Comparison of ENCODE assay signal across 24 mouse cellular contexts in the genomic region with DNA sequence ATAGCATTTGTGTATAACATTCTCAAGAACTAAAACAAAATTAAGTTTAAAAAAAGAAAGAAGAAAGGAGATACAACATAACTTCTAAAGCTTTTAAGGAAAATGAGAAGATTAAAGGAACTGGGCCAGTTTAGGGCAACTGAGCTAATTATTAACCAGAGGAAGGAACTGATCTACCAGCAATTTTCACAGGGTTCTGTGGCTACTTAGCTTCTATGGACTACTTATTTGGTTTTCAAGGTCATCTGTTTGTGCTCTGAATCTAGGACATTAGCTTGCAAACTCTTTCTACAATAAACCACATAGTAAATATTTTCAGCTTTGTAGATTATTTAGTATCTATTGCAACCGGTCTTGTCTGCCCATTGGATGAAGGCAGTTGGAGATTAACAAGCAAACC.
"Had no signal": no experiment of that assay in that cellular context is flagged by ENCODE, and none has a peak within 500 bp of the region (broad histone marks: within the 10 kb centered on the region; RNA-seq: fewer than 3 reads in every experiment).

No protein-coding gene starts in this region.

- H3K4me2 ChIP-seq: forebrain, embryonic 15.5 days; heart, embryonic 11.5 days; heart, embryonic 13.5 days; heart, embryonic 15.5 days; hindbrain, embryonic 13.5 days; hindbrain, embryonic 15.5 days; limb, embryonic 12.5 days; liver, embryonic 13.5 days; liver, embryonic 15.5 days had no signal

- H3K4me3 ChIP-seq: forebrain, embryonic 15.5 days; heart, adult 2 months; heart, embryonic 13.5 days; heart, embryonic 15.5 days; hindbrain, embryonic 13.5 days; hindbrain, embryonic 15.5 days; layer of hippocampus, adult 2 months; left cerebral cortex, adult 2 months; limb, embryonic 10.5 days; limb, embryonic 12.5 days; liver, embryonic 13.5 days; liver, embryonic 15.5 days had no signal

- H3K36me3 ChIP-seq: forebrain, embryonic 15.5 days had no signal

- H3K9ac ChIP-seq: forebrain, embryonic 15.5 days; forebrain, postnatal 0 days; heart, embryonic 13.5 days; heart, embryonic 15.5 days; hindbrain, embryonic 13.5 days; hindbrain, embryonic 15.5 days; limb, embryonic 12.5 days; liver, embryonic 13.5 days; liver, embryonic 15.5 days; liver, postnatal 0 days had no signal

- ATAC-seq: forebrain, embryonic 15.5 days; forebrain, postnatal 0 days; hindbrain, postnatal 0 days; liver, postnatal 0 days had no signal

- H3K27ac ChIP-seq: forebrain, embryonic 15.5 days; heart, adult 2 months; heart, embryonic 13.5 days; heart, embryonic 15.5 days; hindbrain, embryonic 13.5 days; hindbrain, embryonic 15.5 days; hindbrain, postnatal 0 days; layer of hippocampus, adult 2 months; left cerebral cortex, adult 2 months; limb, embryonic 10.5 days; limb, embryonic 12.5 days; liver, embryonic 13.5 days; liver, embryonic 15.5 days had no signal

- H3K27me3 ChIP-seq: forebrain, embryonic 15.5 days; heart, embryonic 13.5 days; heart, embryonic 15.5 days; hindbrain, embryonic 13.5 days; hindbrain, embryonic 15.5 days; limb, embryonic 12.5 days; liver, embryonic 13.5 days; liver, embryonic 15.5 days had no signal

- DNase-seq: forebrain, postnatal 0 days; gastrocnemius, postnatal 14 days; gastrocnemius, postnatal 36 days; heart, adult 11 months; heart, adult 2 months; heart, postnatal 14 days; heart, postnatal 36 days; kidney, postnatal 25 days; kidney, postnatal 4 days; liver; liver, embryonic 13.5 days; liver, postnatal 0 days had no signal

- H3K4me1 ChIP-seq: forebrain, embryonic 15.5 days; heart, embryonic 13.5 days; heart, embryonic 15.5 days; hindbrain, embryonic 13.5 days; hindbrain, embryonic 15.5 days; limb, embryonic 10.5 days; limb, embryonic 12.5 days; liver, embryonic 13.5 days; liver, embryonic 15.5 days had no signal

- H3K9me3 ChIP-seq: forebrain, embryonic 15.5 days; heart, embryonic 13.5 days; heart, embryonic 15.5 days; hindbrain, embryonic 13.5 days; hindbrain, embryonic 15.5 days; limb, embryonic 10.5 days; limb, embryonic 12.5 days; liver, embryonic 13.5 days; liver, embryonic 15.5 days had no signal
